Mouse (Mus musculus) right cerebral cortex, adult 2 months (tissue): ENCODE measurements around the gene Nudt2.
"Not testable (repeated sequence)": the region's sequence is repeated elsewhere in the genome, so short reads cannot be mapped to it uniquely, and the experiment has no call there.

Experiments
- DNase-seq, 2 experiments: peaks; one replicate each; pipeline ENCODE4 v3.0.0; 2021 to 2022; ENCODE audit warnings: low spot score in 2 of 2

The Nudt2 gene

GRCm38 (mm10) chr4:41464345-41465286, at the start of gene Nudt2, which contains the start of gene Kif24:
Gene Nudt2 (plus strand): TSS chr4:41465151.
Gene Kif24 (minus strand): TSS chr4:41464887.
- peak; percentile 98 to 99 for DNase-seq

- no peak for DNase-seq
Measured at GRCm38 (mm10) chr4:41416966-41417365, 48.0 kb upstream of the Nudt2 start.

DNA sequence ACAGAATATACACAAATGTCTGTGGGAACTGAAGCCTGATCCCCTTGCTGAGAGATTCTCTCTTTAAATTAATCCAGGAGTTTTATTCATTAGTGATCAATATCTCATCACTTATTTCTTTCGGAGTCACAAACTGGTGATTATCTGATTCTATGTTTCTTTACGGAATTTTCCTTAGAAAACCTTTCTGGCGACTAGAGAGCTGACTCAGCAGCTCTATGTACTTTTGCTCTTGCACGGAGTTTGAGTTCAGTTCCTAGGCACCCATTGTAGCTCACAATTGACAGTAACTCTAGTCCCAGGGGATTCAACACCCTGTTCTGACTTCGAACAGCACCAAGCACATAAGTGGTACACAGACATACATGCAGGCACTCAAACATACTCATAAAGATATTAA, 26.0 kb upstream of the Nudt2 start:
- DNase-seq = no peak

- no peak for DNase-seq
Measured at GRCm38 (mm10) chr4:41442790-41443302, 22.1 kb upstream of the Nudt2 start.

DNA sequence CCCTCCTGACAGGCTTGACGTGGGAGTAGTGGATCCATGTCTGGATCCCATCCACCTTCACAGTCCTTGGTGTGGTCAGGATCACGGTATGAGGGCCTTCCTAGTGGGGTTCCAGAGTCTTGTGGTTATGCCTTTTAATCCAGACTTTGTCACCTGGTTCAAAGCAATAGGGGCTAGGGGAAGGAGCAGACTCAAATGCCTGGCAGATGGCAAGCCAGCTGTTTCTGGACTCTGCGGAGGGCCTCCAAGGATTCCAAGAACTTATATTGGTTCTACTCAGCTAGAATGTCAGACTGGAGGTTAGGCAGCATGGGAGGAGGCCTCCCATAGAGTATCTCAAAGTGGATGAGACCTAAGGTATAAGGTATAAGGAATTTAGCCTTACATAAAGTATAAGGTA, 17.4 kb upstream of the Nudt2 start:
- DNase-seq = no peak

- DNase-seq = no peak
Measured at GRCm38 (mm10) chr4:41460690-41461089, 4.3 kb upstream of the Nudt2 start.

DNA sequence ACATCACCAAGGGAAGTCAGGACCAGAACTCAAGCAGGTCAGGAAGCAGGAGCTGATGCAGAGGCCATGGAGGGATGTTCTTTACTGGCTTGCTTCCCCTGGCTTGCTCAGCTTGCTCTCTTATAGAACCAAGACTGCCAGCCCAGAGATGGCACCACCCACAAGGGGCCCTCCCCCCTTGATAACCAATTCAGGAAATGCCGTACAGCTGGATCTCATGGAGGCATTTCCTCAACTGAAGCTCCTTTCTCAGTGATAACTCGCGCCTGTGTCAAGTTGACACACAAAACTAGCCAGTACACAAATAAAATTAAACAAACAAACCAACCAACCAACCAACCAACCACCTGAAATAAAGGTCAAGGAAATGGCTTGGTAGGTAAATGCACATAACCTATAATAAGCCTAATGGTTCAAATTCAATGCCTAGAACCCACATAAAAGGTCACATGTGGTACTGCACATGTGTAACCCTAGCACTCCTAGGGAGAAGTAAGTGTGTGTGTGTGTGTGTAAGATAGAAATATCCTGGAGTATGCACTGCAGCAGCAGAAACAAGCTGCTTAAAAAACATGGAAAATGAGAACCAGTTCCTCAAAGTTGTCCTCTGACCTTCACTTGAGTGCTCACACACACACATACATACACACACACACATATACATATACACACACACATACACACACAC, 1.8 kb upstream of the Nudt2 start:
- DNase-seq = not testable (repeated sequence)

DNA sequence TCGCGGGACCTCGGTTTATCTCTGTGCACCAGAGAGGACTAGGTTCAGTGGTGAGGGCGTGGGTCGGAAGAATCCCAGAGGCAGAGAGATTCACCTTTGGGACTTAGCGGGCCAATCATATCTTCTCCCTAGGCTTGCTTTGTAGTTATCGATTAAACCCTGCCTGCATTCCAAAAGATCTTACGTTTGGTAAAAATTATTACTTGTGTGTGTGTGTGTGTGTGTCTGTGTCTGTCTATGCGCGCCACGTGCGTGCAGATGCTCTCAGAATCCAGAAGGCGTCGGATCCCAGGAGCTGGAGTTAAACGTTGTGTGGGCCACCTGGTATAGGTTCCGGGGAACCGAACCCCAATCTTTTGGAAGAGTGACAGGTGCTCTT, 325 bp downstream of the Nudt2 start:
- DNase-seq = no peak

GRCm38 (mm10) chr4:41468396-41469080, 3.6 kb downstream of the Nudt2 start:
- peak; percentile 74 to 78 for DNase-seq

DNA sequence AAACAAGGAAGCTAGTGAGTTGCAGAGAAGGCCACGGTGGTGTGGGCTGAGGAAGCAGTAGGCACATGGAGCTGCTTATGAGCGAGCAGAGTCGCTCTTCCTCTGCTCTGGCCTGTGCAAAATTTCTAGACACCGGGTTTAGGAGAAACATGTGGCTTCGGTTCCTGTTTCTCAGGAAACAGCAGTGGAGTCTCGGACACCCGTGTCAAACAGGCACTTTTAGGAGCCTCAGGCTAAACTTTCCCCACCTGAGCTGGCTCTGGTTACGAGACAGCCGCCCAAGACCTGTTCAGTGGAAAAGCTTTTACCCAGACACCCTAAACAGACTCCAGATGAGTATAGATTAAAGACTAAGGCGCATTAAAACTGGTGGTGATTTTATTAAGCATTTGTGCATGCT, 4.2 kb downstream of the Nudt2 start:
- no peak for DNase-seq

DNA sequence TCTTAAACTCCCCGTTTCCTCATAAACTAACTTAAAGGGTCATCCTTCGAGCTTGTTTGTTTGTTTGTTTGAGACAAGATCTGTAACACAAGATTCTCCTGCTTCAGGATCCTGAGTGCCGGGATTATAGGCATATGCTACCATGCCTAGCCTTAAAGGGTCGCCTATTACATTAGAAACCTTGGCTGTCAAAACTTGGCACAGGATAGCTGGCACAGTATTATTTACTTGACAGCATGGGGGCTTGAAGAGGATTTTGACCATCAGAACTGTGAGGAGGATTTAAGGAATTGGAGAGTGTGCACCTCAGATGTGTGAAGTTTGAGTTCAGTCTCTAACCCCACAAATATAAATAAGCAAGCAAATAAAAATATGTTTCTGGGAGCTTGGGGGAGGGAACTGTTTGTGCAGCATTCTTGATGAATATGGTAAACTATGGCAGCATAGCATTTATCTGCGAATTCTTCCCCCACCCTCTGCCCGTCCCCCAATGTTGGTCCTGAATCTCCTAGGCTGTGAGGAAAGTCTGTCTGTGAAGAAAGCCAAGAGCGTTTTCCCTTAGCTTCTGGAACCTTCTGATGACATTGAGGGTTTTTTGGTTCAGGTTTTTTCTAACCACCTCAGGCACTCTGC, 5.2 kb downstream of the Nudt2 start:
- DNase-seq = no peak

- peak; percentile 66 for DNase-seq
Measured at GRCm38 (mm10) chr4:41470684-41471383, 5.9 kb downstream of the Nudt2 start.

- DNase-seq = no peak
Measured at GRCm38 (mm10) chr4:41471384-41471689, 6.4 kb downstream of the Nudt2 start.

- DNase-seq = no peak
Measured at GRCm38 (mm10) chr4:41477648-41478160, 12.8 kb downstream of the Nudt2 start.

GRCm38 (mm10) chr4:41478751-41479455, 14.0 kb downstream of the Nudt2 start:
- DNase-seq = no peak

DNA sequence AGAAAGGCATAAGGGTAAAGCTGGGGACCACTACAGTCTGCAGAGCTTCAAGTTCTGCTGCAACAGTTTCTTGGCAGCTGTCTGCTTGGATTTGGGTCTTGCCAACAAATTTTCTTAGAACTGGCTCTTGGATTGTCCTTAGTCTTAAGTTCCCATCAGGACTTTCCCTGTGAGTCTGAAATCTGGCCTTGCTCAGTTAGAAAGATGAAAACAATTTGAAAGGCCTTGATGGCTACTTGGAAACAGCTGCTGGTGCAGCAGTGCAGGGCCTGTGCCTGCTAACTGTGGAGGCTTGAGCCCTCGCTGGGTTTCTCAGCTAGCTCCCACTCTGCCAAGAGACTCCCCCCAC, 14.5 kb downstream of the Nudt2 start:
- DNase-seq = no peak

- no peak for DNase-seq
Measured at GRCm38 (mm10) chr4:41480254-41480653, 15.3 kb downstream of the Nudt2 start.

- no peak for DNase-seq
Measured at GRCm38 (mm10) chr4:41481601-41482017, 16.7 kb downstream of the Nudt2 start.

GRCm38 (mm10) chr4:41492951-41493350, 28.0 kb downstream of the Nudt2 start:
- DNase-seq = no peak

DNA sequence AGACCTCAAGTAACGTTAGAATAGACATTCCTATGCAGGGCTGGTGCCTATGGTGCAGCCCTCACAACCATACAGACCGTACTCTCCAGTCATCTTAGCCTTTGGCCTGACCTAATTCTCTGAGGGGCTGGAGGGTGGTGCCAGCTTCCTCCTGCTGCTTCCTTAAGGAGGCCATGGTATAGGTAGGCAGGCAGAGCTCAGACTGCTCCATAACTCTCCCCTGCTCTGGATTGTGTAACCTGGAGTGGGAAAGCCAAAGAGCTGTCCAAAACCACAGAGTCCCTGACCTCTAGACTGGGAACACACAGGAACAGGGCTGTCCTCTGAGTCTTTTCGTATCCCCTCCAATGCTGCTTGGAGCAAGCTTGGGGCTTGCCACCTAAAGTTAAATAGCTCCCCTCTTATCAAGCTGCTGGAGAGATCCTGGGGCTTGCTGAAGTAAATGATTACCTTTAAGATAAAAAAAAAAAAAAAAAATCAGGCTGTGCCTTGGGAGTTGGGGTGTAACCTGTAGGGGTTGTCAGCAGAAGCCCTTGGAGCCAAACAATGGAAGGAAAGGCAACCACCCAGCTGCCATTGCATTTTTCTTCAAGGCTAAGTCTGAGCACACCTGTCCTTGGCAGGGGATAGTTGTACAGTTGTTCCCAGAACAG, 28.6 kb downstream of the Nudt2 start:
- no peak for DNase-seq
